Mouse (Mus musculus) ES-Bruce4 (cell line): ENCODE measurements around the gene Art5. TPM values are rescaled to one million over a fixed set of nuclear protein-coding genes. Genes with fewer than 3 reads are reported as not detected.

ENCODE experiments used
- H3K27ac ChIP-seq: 2 replicates; pipeline ENCODE4 v1.5.1; 2012; ENCODE audit warnings: low read length, inconsistent platforms; ENCODE audit not compliant: insufficient read depth
- H3K27me3 ChIP-seq: 2 replicates; pipeline ENCODE4 v1.6.1; 2012; ENCODE audit warnings: mild to moderate bottlenecking, low read length, inconsistent platforms; ENCODE audit not compliant: control insufficient read depth, poor library complexity, insufficient read depth, severe bottlenecking
- H3K36me3 ChIP-seq: 2 replicates; pipeline ENCODE4 v1.6.1; 2012; ENCODE audit warnings: inconsistent platforms, mild to moderate bottlenecking, low read length, moderate library complexity; ENCODE audit not compliant: control insufficient read depth, poor library complexity, insufficient read depth, severe bottlenecking
- H3K4me1 ChIP-seq: one replicate; pipeline ENCODE4 v1.8.1; 2011; ENCODE audit warnings: low read length; ENCODE audit not compliant: control insufficient read depth, insufficient read depth
- H3K4me3 ChIP-seq: 2 replicates; pipeline ENCODE4 v1.5.1; 2011; ENCODE audit warnings: low read depth, mild to moderate bottlenecking, low read length
- H3K9ac ChIP-seq: 2 replicates; pipeline ENCODE4 v1.6.1; 2012; ENCODE audit warnings: low read depth, mild to moderate bottlenecking, inconsistent platforms; ENCODE audit not compliant: poor library complexity, severe bottlenecking
- H3K9me3 ChIP-seq: replicated peaks from 2 replicates; pipeline ENCODE4 v1.6.1; 2012; ENCODE audit warnings: mild to moderate bottlenecking, low read length, inconsistent platforms; ENCODE audit not compliant: control insufficient read depth, poor library complexity, insufficient read depth, severe bottlenecking
- CTCF ChIP-seq: IDR thresholded peaks from one replicate; pipeline ENCODE4 v1.8.1; 2011; ENCODE audit warnings: low read depth, low read length
- EP300 ChIP-seq: IDR thresholded peaks from 2 replicates; pipeline ENCODE4 v1.6.1; 2011; ENCODE audit warnings: low read depth, low read length; ENCODE audit not compliant: insufficient read depth
- POLR2A ChIP-seq: IDR thresholded peaks from one replicate; pipeline ENCODE4 v1.8.1; 2011; ENCODE audit warnings: low read length; ENCODE audit not compliant: insufficient read depth
- polyA plus RNA-seq: library from polyadenylated mRNA; stranded (reverse); fragments of >200 nt; gene quantifications from 2 replicates; pipeline ENCODE4 v1.2.4, GENCODE M21; 2011; ENCODE audit warnings: low read depth; ENCODE audit not compliant: missing spikeins, insufficient read depth, insufficient read length

Art5 gene
- polyA plus RNA-seq, 1 experiment = 2.7 TPM

DNA sequence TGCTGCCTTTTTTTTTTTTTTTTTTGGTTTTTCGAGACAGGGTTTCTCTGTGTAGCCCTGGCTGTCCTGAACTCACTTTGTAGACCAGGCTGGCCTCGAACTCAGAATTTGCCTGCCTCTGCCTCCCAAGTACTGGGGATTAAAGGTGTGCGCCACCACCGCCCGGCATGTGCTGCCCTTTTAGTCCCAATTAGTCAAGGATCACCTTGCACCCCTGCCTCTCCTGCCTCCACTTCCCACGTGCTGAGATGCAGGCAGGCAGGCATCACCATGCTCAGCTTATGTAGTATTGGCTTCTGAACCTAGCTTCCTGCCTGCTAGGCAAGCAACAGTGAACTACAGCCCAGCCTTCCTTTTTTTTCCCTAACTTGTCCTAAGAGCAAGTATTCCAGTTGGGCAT, 8.1 kb upstream of the Art5 start:
- H3K9ac ChIP-seq = no peak overlapping the region
- no peak overlapping the region for H3K27ac ChIP-seq
- H3K4me3 ChIP-seq = no peak overlapping the region
- no peaks in the 10 kb centered on the region for H3K27me3 ChIP-seq
- TF ChIP-seq CTCF (no peak), EP300 (no peak), POLR2A (no peak)
- peaks cover 27% of the 10 kb centered on the region for H3K36me3 ChIP-seq
- no peaks in the 10 kb centered on the region for H3K9me3 ChIP-seq
- no peaks in the 10 kb centered on the region for H3K4me1 ChIP-seq

DNA sequence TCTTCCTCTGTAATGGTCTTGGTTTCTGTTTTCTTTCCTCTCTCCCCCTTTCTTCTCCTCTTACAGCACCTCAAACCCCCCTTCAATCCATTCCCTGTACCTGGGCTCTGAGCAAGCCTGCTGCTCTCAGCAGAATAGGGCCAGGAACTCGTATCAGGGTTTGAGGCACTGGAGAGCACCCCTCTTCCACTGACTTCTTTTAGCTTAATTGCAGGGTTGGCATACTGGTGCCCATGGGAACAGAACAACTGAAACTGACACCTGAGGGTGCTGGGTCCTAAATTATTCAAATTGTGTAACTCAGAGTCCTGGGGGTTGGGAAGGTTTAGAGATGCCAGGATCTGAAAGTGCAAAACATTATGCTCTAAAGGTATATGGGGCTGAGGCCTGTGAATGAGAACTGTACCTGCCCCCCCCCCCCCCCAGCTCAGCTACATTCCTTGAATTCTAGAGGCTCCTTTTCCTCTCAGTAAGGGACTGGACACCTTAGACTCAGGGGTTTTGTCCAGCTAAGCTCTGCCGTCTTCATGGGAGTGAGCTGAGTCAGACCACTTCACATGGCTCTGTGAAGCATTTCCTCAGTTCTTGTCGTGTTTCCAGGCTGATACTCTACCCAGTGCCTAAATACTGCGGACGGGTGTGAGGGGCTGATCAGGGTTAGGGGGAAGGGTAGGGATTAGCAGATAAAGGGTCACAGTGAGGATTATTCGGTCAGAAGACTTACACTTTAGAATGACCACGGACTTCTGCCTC, 7.5 kb upstream of the Art5 start, which contains the start of gene Chrna10:
Chrna10 (minus strand) TSS at position 250 of the 753 bp plus-strand sequence.
- Histone ChIP-seq H3K27ac (no peak within 1 kb of the TSS), H3K4me3 (no peak within 1 kb of the TSS), H3K27me3 (no peaks in the 10 kb centered on the region), H3K36me3 (peaks cover 21% of the 10 kb centered on the region), H3K9me3 (no peaks in the 10 kb centered on the region), H3K9ac (no peak within 1 kb of the TSS), H3K4me1 (no peaks in the 10 kb centered on the region)
- no peak for TF ChIP-seq POLR2A
- TF ChIP-seq EP300 = no peak
- no peak for TF ChIP-seq CTCF

DNA sequence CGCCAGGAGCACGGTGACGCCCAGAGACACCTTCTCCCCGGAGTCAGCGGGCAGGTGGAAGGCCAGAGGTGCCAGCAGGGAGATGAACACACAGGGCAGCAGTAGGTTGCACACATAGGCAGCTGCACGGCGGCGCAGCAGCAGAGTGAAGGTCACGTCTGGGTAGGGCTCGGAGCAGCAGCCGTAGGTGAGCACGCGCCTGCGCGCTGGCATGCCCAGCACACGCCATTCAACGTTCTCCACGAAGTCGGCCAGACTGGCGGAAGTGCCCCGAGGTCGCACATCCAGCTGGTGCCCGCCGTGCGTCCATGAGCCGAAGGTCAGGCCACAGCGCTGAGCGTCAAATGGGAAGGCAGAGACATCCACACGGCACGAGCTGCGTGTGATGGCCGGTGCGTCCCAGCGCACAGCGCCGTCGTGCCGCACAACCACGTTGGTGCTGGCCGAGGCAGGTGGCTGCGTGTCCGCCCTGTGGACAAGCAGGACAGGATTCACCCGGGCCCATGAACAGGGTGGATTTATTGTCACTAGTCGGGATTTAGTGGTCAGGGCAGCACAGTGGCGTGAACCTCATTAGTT, 4.0 kb upstream of the Art5 start:
- Histone ChIP-seq H3K27me3 (no peaks in the 10 kb centered on the region), H3K9me3 (no peaks in the 10 kb centered on the region), H3K9ac (no peak overlapping the region), H3K36me3 (no peaks in the 10 kb centered on the region), H3K4me1 (no peaks in the 10 kb centered on the region), H3K4me3 (peak overlapping the region; percentile 20), H3K27ac (no peak overlapping the region)
- TF ChIP-seq EP300 (no peak), CTCF (no peak), POLR2A (no peak)

DNA sequence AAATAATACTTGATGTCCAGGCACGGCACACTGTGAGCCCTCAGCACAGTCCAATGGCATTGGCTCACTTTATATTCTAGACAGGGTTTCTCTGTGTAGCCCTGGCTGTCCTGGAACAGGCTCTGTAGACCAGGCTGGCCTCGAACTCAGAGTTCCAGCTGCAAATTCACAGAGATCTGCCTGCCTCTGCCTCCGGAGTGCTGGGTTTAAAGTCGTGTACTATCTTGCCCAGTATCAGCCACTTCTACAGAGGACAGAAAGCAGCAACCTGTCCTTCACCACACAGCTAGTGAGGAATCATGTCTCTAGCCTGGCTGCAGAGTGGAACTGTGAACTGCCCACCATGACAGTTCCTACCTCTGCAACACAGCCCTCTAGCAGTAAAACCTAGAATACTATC, 457 bp upstream of the Art5 start:
- no peak overlapping the region for H3K27ac ChIP-seq
- no peak overlapping the region for H3K9ac ChIP-seq
- TF ChIP-seq POLR2A (no peak), EP300 (no peak), CTCF (no peak)
- no peaks in the 10 kb centered on the region for H3K36me3 ChIP-seq
- no peaks in the 10 kb centered on the region for H3K27me3 ChIP-seq
- H3K4me3 ChIP-seq = no peak overlapping the region
- H3K9me3 ChIP-seq = no peaks in the 10 kb centered on the region
- no peaks in the 10 kb centered on the region for H3K4me1 ChIP-seq

DNA sequence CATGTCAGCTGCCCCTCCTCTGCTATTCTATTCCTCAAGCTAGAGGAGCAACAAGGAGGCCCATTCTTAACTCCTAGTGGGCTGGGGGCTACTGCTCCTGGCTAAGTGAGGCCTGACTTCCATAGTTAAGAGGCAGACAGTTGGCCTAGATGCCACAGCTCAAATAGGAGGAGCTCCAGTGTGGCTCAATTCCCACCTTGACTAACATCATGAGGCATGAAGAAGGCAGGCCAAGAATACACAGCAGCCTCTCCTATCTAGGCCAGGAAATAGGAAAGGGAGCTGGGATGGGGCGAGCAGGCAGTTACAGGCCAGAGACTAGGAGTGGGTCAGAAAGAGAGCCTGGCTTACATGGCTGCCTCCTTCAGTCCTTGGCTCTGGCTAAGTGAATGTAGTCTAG, 1.1 kb downstream of the Art5 start:
- no peak for TF ChIP-seq EP300
- Histone ChIP-seq H3K9ac (no peak overlapping the region), H3K9me3 (no peaks in the 10 kb centered on the region), H3K36me3 (no peaks in the 10 kb centered on the region), H3K4me3 (no peak overlapping the region), H3K27ac (no peak overlapping the region), H3K4me1 (no peaks in the 10 kb centered on the region), H3K27me3 (no peaks in the 10 kb centered on the region)

DNA sequence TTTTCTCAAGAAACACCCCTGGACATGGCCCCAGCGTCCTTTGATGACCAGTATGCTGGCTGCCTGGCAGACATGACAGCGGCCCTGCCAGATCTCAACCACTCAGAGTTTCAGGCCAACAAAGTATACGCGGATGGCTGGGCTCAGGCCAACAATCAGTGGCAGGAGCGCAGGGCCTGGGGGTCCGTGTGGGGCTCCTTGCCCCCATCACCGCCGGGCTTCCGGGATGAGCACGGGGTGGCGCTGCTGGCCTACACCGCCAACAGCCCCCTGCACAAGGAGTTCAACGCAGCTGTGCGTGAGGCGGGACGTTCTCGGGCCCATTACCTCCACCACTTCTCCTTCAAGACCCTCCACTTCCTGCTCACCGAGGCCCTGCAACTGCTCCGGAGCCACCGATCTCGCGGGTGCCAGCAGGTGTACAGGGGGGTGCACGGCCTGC, 2.6 kb downstream of the Art5 start:
- H3K9me3 ChIP-seq = no peaks in the 10 kb centered on the region
- no peaks in the 10 kb centered on the region for H3K36me3 ChIP-seq
- H3K27me3 ChIP-seq = no peaks in the 10 kb centered on the region
- no peak overlapping the region for H3K27ac ChIP-seq
- H3K4me3 ChIP-seq = peak overlapping the region; percentile 59
- peaks cover 3% of the 10 kb centered on the region for H3K4me1 ChIP-seq
- peak overlapping the region; percentile 67 for H3K9ac ChIP-seq
- TF ChIP-seq EP300 = no peak
- TF ChIP-seq CTCF = peak; percentile 45
